Mouse (Mus musculus): ENCODE results near the gene Tomm40l. TPM values are rescaled to one million over a fixed set of nuclear protein-coding genes. Genes with fewer than 3 reads are reported as not detected.
"Not testable (repeated sequence)": the region's sequence is repeated elsewhere in the genome, so short reads cannot be mapped to it uniquely, and the experiment has no call there.

Gene Tomm40l
- polyA plus RNA-seq, 1 experiment from 2014 or later = 32.2 TPM

GRCm38 (mm10) chr1:171247453-171247841, 25.1 kb upstream of the Tomm40l start:
- H3K9me3 ChIP-seq (replicated peaks) = no peaks in the 10 kb centered on the region
- H3K4me1 ChIP-seq = peaks cover 66% of the 10 kb centered on the region
- H3K27ac ChIP-seq (replicated peaks) = peak overlapping the region; percentile 95
- H3K36me3 ChIP-seq = peaks cover 31% of the 10 kb centered on the region
- DNase-seq (ENCODE audit: low spot score) = no peak
- peak overlapping the region; percentile 88 for H3K4me3 ChIP-seq
- peaks cover 4% of the 10 kb centered on the region; the same call in 1 of the 2 replicates for H3K27me3 ChIP-seq (ENCODE audit: low read depth, poor library complexity, severe bottlenecking)
- WGBS = 11% methylated on average over 13 of the region's 13 CpGs

GRCm38 (mm10) chr1:171246709-171247452, 24.6 kb upstream of the Tomm40l start:
- H3K9me3 ChIP-seq (replicated peaks) = no peaks in the 10 kb centered on the region
- peaks cover 37% of the 10 kb centered on the region for H3K36me3 ChIP-seq
- DNase-seq (ENCODE audit: low spot score) = peak; percentile 97
- peaks cover 4% of the 10 kb centered on the region; the same call in 1 of the 2 replicates for H3K27me3 ChIP-seq (ENCODE audit: low read depth, poor library complexity, severe bottlenecking)
- H3K27ac ChIP-seq (replicated peaks) = peak overlapping the region; percentile 95
- H3K4me1 ChIP-seq = peaks cover 60% of the 10 kb centered on the region
- under 1% methylated on average over 41 of the region's 41 CpGs for WGBS
- peak overlapping the region; percentile 88 for H3K4me3 ChIP-seq

GRCm38 (mm10) chr1:171245353-171245752, 23.0 kb upstream of the Tomm40l start:
- Histone ChIP-seq H3K9me3 (replicated peaks) (no peaks in the 10 kb centered on the region), H3K27me3 (ENCODE audit: low read depth, poor library complexity, severe bottlenecking) (no peaks in the 10 kb centered on the region), H3K27ac (replicated peaks) (no peak overlapping the region), H3K4me1 (peaks cover 45% of the 10 kb centered on the region), H3K4me3 (peak overlapping the region; percentile 88; the same call in 1 of the 2 replicates), H3K36me3 (peaks cover 52% of the 10 kb centered on the region)
- DNase-seq (ENCODE audit: low spot score) = no peak
- WGBS = 92% methylated on average over 8 of the region's 8 CpGs

GRCm38 (mm10) chr1:171241952-171242351, 19.6 kb upstream of the Tomm40l start:
- WGBS = 83% methylated on average over 12 of the region's 12 CpGs
- not testable (repeated sequence) for H3K4me3 ChIP-seq; H3K9me3 ChIP-seq (replicated peaks); H3K27me3 ChIP-seq (ENCODE audit: low read depth, poor library complexity, severe bottlenecking); DNase-seq (ENCODE audit: low spot score); H3K27ac ChIP-seq (replicated peaks)
- peaks cover 86% of the 10 kb centered on the region for H3K36me3 ChIP-seq
- peaks cover 17% of the 10 kb centered on the region for H3K4me1 ChIP-seq

- H3K36me3 ChIP-seq = peaks cover 96% of the 10 kb centered on the region
- H3K27ac ChIP-seq (replicated peaks) = no peak overlapping the region
- H3K4me3 ChIP-seq = no peak overlapping the region
- H3K27me3 ChIP-seq (ENCODE audit: low read depth, poor library complexity, severe bottlenecking) = no peaks in the 10 kb centered on the region
- no peak for DNase-seq (ENCODE audit: low spot score)
- peaks cover 11% of the 10 kb centered on the region for H3K4me1 ChIP-seq
- H3K9me3 ChIP-seq (replicated peaks) = no peaks in the 10 kb centered on the region
- WGBS = 97% methylated on average over 10 of the region's 10 CpGs
Observed at GRCm38 (mm10) chr1:171240911-171241310, 18.6 kb upstream of the Tomm40l start.

- DNase-seq (ENCODE audit: low spot score) = no peak
- Histone ChIP-seq H3K27ac (replicated peaks) (no peak overlapping the region), H3K4me1 (peaks cover 5% of the 10 kb centered on the region; the same call in 1 of the 2 replicates), H3K4me3 (no peak overlapping the region), H3K27me3 (ENCODE audit: low read depth, poor library complexity, severe bottlenecking) (no peaks in the 10 kb centered on the region), H3K36me3 (peaks cover 97% of the 10 kb centered on the region), H3K9me3 (replicated peaks) (no peaks in the 10 kb centered on the region)
- WGBS = 84% methylated on average over 15 of the region's 15 CpGs
Observed at GRCm38 (mm10) chr1:171239992-171240744, 17.9 kb upstream of the Tomm40l start.

- Histone ChIP-seq H3K27ac (replicated peaks) (no peak overlapping the region), H3K4me3 (no peak overlapping the region), H3K36me3 (peaks cover 100% of the 10 kb centered on the region), H3K4me1 (peaks cover 5% of the 10 kb centered on the region; the same call in 1 of the 2 replicates), H3K9me3 (replicated peaks) (no peaks in the 10 kb centered on the region), H3K27me3 (ENCODE audit: low read depth, poor library complexity, severe bottlenecking) (no peaks in the 10 kb centered on the region)
- WGBS = 71% methylated on average over 14 of the region's 14 CpGs
- DNase-seq (ENCODE audit: low spot score) = peak; percentile 57
Observed at GRCm38 (mm10) chr1:171238463-171238862, 16.1 kb upstream of the Tomm40l start.

- Histone ChIP-seq H3K36me3 (peaks cover 92% of the 10 kb centered on the region), H3K4me3 (no peak overlapping the region), H3K27ac (replicated peaks) (no peak overlapping the region), H3K4me1 (peaks cover 5% of the 10 kb centered on the region; the same call in 1 of the 2 replicates), H3K27me3 (ENCODE audit: low read depth, poor library complexity, severe bottlenecking) (no peaks in the 10 kb centered on the region), H3K9me3 (replicated peaks) (no peaks in the 10 kb centered on the region)
- WGBS = 75% methylated on average over 6 of the region's 6 CpGs
- no peak for DNase-seq (ENCODE audit: low spot score)
Observed at GRCm38 (mm10) chr1:171237438-171237837, 15.1 kb upstream of the Tomm40l start.

- no peak overlapping the region for H3K4me3 ChIP-seq
- 91% methylated on average over 4 of the region's 4 CpGs for WGBS
- peaks cover 76% of the 10 kb centered on the region for H3K36me3 ChIP-seq
- no peaks in the 10 kb centered on the region for H3K9me3 ChIP-seq (replicated peaks)
- peaks cover 10% of the 10 kb centered on the region for H3K4me1 ChIP-seq
- no peak for DNase-seq (ENCODE audit: low spot score)
- H3K27me3 ChIP-seq (ENCODE audit: low read depth, poor library complexity, severe bottlenecking) = no peaks in the 10 kb centered on the region
- no peak overlapping the region for H3K27ac ChIP-seq (replicated peaks)
Observed at GRCm38 (mm10) chr1:171235791-171236190, 13.5 kb upstream of the Tomm40l start.

- no peaks in the 10 kb centered on the region for H3K27me3 ChIP-seq (ENCODE audit: low read depth, poor library complexity, severe bottlenecking)
- H3K27ac ChIP-seq (replicated peaks) = no peak overlapping the region
- H3K9me3 ChIP-seq (replicated peaks) = no peaks in the 10 kb centered on the region
- 94% methylated on average over 4 of the region's 4 CpGs for WGBS
- no peak for DNase-seq (ENCODE audit: low spot score)
- H3K36me3 ChIP-seq = peaks cover 63% of the 10 kb centered on the region
- H3K4me3 ChIP-seq = no peak overlapping the region
- peaks cover 23% of the 10 kb centered on the region for H3K4me1 ChIP-seq
Observed at GRCm38 (mm10) chr1:171234538-171234937, 12.2 kb upstream of the Tomm40l start.

- H3K27me3 ChIP-seq (ENCODE audit: low read depth, poor library complexity, severe bottlenecking) = no peaks in the 10 kb centered on the region
- no peak for DNase-seq (ENCODE audit: low spot score)
- H3K36me3 ChIP-seq = peaks cover 59% of the 10 kb centered on the region
- H3K27ac ChIP-seq (replicated peaks) = no peak within 1 kb of the TSS
- no peaks in the 10 kb centered on the region for H3K9me3 ChIP-seq (replicated peaks)
- 94% methylated on average over 14 of the region's 14 CpGs for WGBS
- peaks cover 27% of the 10 kb centered on the region for H3K4me1 ChIP-seq
- H3K4me3 ChIP-seq = no peak within 1 kb of the TSS
Observed at GRCm38 (mm10) chr1:171234126-171234525, 11.8 kb upstream of the Tomm40l start, which contains the start of gene Fcer1g. TSS of gene Fcer1g (minus strand) at chr1:171234365.

- H3K4me1 ChIP-seq = peaks cover 33% of the 10 kb centered on the region
- H3K27me3 ChIP-seq (ENCODE audit: low read depth, poor library complexity, severe bottlenecking) = no peaks in the 10 kb centered on the region
- H3K36me3 ChIP-seq = peaks cover 48% of the 10 kb centered on the region
- H3K4me3 ChIP-seq = no peak overlapping the region
- H3K27ac ChIP-seq (replicated peaks) = no peak overlapping the region
- H3K9me3 ChIP-seq (replicated peaks) = no peaks in the 10 kb centered on the region
- no peak for DNase-seq (ENCODE audit: low spot score)
- WGBS = 83% methylated on average over 12 of the region's 12 CpGs
Observed at GRCm38 (mm10) chr1:171232800-171233730, 10.8 kb upstream of the Tomm40l start.
